Mouse (Mus musculus) midbrain, embryonic 16.5 days (tissue): ENCODE data around the gene Stau1. TPM values are rescaled to one million over a fixed set of nuclear protein-coding genes. Genes with fewer than 3 reads are reported as not detected.

ENCODE experiments used
- ATAC-seq: fragments of 200-750 bp; cut with Nextera tagmentation; 2 replicates; pipeline ENCODE4 v1.8.0; 2017; ENCODE audit warnings: moderate TSS enrichment
- H3K27ac ChIP-seq: fragments of 300-500 bp; sonication (generic); 2 replicates; pipeline ENCODE4 v1.5.1; 2014; ENCODE audit warnings: mild to moderate bottlenecking, low read length, mixed read lengths
- H3K27me3 ChIP-seq: fragments of 300-500 bp; sonication (generic); 2 replicates; pipeline ENCODE4 v1.6.1; 2014; ENCODE audit warnings: low read depth, low read length, mixed read lengths; ENCODE audit not compliant: control insufficient read depth, insufficient read depth
- H3K36me3 ChIP-seq: fragments of 300-500 bp; sonication (generic); 2 replicates; pipeline ENCODE4 v1.6.1; 2014; ENCODE audit warnings: mild to moderate bottlenecking, low read length, moderate library complexity, mixed read lengths; ENCODE audit not compliant: control insufficient read depth, insufficient read depth
- H3K4me1 ChIP-seq: fragments of 300-500 bp; sonication (generic); 2 replicates; pipeline ENCODE4 v1.6.1; 2014; ENCODE audit warnings: mild to moderate bottlenecking, low read length, mixed read lengths; ENCODE audit not compliant: control insufficient read depth, insufficient read depth
- H3K4me2 ChIP-seq: fragments of 300-500 bp; sonication (generic); 2 replicates; pipeline ENCODE4 v1.6.1; 2014; ENCODE audit warnings: mild to moderate bottlenecking, low read length, mixed read lengths
- H3K4me3 ChIP-seq: fragments of 300-500 bp; sonication (generic); 2 replicates; pipeline ENCODE4 v1.5.1; 2014; ENCODE audit warnings: low read depth, mild to moderate bottlenecking, low read length, moderate library complexity, mixed read lengths
- H3K9ac ChIP-seq: fragments of 300-500 bp; sonication (generic); 2 replicates; pipeline ENCODE4 v1.6.1; 2014; ENCODE audit warnings: low read depth, low read length, mixed read lengths
- H3K9me3 ChIP-seq: fragments of 300-500 bp; sonication (generic); replicated peaks from 2 replicates; pipeline ENCODE4 v1.6.1; 2014; ENCODE audit warnings: mild to moderate bottlenecking, low read length, mixed read lengths; ENCODE audit not compliant: control insufficient read depth, poor library complexity, severe bottlenecking
- WGBS: fragments of 180-500 bp; shearing (Covaris S2); extraction: QIAGEN DNeasy Blood & Tissue Kit; methylation state at CpG from one replicate; pipeline ENCODE4 v1.1.7; 2014; 5-methylcytosine and 5-hydroxymethylcytosine counted together
- polyA plus RNA-seq: library from polyadenylated mRNA; unstranded; fragments of >200 nt; fragmentation: Nextera tagmentation; extraction: Ambion mirVana; gene quantifications from 2 replicates; pipeline ENCODE4 v1.2.1, GENCODE M21; 2015

Gene Stau1
- polyA plus RNA-seq, 1 experiment from 2014 or later, result 122 TPM

DNA sequence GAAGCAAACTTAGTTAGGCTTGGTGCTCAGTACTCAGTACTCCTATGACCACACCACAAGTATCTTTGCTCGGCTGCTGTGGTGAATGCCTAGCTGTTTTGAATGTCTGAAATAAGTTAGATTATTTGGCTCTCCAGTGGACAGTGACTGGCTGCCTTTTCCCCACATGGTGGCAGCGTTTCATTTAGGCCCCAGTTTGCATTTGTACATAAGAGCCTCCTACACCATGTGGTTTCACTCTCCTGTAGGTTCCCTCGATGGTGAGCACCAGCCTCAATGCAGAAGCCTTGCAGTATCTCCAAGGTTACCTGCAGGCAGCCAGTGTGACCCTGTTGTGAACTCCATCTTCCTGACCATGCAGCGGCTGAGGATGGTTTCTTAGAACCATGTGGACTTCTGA, 50.6 kb downstream of the Stau1 start:
- Histone ChIP-seq H3K9ac (no peak overlapping the region), H3K4me3 (no peak overlapping the region), H3K4me1 (no peaks in the 10 kb centered on the region), H3K4me2 (no peak overlapping the region), H3K27me3 (no peaks in the 10 kb centered on the region), H3K36me3 (peaks cover 36% of the 10 kb centered on the region), H3K9me3 (no peaks in the 10 kb centered on the region), H3K27ac (no peak overlapping the region)
- WGBS, result 61% methylated on average over 4 of the region's 4 CpGs
- no peak for ATAC-seq

DNA sequence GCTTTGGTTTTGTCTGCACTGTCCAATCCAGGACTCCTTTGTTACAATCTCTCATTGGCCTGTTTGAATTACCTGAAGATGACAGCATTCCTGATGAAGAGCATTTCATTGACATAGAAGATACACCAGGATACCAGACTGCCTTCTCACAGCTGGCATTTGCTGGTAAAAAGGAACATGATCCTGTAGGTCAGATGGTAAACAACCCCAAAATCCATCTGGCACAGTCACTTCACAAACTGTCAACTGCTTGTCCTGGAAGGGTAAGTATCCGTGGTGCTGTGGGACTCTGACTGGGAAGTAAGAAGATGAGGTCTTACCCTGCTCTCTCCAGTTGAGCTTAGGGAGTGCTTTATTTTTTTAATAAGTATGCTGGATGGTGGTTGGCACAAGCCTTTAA, 51.8 kb downstream of the Stau1 start:
- Histone ChIP-seq H3K4me1 (no peaks in the 10 kb centered on the region), H3K4me2 (no peak overlapping the region), H3K9me3 (no peaks in the 10 kb centered on the region), H3K9ac (no peak overlapping the region), H3K36me3 (peaks cover 26% of the 10 kb centered on the region), H3K27ac (no peak overlapping the region), H3K4me3 (no peak overlapping the region), H3K27me3 (no peaks in the 10 kb centered on the region)
- no peak for ATAC-seq
- 91% methylated on average over 1 of the region's 1 CpGs for WGBS

DNA sequence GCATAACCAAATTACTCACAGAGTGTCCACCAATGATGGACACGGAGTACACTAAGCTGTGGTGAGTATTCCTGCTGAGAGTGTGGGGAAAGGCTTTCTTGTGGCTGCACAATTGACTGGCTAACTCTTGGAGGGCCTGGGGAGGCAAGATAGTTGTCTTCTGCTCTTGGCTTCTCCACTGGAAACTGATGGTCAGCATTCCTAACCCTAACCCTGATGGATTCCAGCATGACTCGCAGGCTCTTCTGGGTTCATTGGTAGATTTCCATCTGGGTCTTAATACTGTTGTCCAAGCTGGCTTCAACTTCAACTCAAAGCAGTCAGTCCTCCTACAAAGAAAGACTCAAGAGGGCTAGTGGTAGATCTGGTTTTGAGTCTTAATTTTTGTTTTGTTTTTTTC, 53.0 kb downstream of the Stau1 start:
- H3K9me3 ChIP-seq, result no peaks in the 10 kb centered on the region
- peaks cover 17% of the 10 kb centered on the region for H3K36me3 ChIP-seq
- no peak overlapping the region for H3K4me3 ChIP-seq
- no peak overlapping the region for H3K4me2 ChIP-seq
- H3K4me1 ChIP-seq, result no peaks in the 10 kb centered on the region
- H3K27ac ChIP-seq, result no peak overlapping the region
- WGBS, result 94% methylated on average over 2 of the region's 2 CpGs
- no peak overlapping the region for H3K9ac ChIP-seq
- H3K27me3 ChIP-seq, result no peaks in the 10 kb centered on the region
- ATAC-seq, result no peak

DNA sequence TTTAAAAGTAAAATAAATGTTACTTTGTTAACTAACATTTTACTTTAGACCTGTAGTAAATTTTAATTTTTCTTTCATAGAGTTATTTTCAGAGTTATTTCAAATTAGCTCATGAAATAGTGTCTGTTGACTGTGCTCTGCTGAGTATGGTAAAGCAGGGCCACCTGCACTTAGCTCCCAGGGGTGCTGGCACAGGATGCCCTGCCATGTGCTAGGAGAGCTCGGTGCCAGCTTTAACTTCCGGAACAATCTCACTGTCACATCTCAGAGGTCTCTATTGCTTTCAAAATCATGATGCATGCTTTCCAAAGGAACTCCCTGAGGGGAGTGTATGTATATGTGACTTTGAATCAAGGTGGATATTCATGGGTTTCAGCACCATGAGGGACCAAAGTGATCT, 59.9 kb downstream of the Stau1 start:
- Histone ChIP-seq H3K9ac (no peak overlapping the region), H3K4me1 (no peaks in the 10 kb centered on the region), H3K4me2 (no peak overlapping the region), H3K27ac (no peak overlapping the region), H3K4me3 (no peak overlapping the region), H3K27me3 (no peaks in the 10 kb centered on the region), H3K36me3 (peaks cover 20% of the 10 kb centered on the region), H3K9me3 (no peaks in the 10 kb centered on the region)
- WGBS, result 93% methylated on average over 2 of the region's 2 CpGs
- no peak for ATAC-seq

DNA sequence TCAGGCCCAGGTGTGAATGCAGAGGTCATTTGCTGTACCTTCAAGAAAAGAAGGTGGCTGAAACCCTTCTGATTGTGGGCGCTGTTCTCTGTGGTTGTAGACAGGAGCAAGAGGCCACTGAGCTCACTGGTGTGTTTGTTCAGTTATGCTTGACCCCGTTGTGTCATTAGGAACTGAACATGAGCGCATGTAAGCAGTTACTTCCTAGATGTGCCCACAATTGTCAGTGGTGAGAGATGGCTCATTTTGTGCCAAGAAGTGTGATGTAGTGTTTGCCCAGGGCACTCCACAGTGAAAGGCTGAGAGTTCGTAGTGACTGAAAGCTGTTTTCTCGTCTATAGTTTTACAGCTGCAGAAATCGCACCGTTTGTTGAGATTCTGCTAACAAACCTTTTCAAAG, 60.5 kb downstream of the Stau1 start:
- H3K9ac ChIP-seq, result no peak overlapping the region
- 93% methylated on average over 7 of the region's 7 CpGs for WGBS
- H3K36me3 ChIP-seq, result peaks cover 25% of the 10 kb centered on the region

DNA sequence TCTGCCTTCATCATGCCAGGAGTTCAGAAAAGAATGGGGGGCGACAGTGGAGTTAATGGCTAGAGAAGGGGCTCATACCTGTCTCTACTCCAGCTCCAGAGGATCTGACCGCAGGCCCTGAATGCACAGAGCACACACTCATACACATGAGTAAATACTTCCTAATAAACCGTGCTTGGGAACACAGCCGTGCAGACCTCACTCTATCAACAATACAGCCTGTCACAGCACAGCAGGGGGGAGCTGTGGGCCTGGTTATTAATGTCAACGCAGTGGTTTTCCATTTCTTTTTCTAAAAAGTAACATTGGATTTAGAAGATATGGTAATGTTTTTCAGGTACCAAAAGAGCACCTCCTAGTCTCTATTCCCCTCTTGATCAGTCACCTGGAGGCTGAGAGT, 61.7 kb downstream of the Stau1 start:
- peaks cover 31% of the 10 kb centered on the region for H3K36me3 ChIP-seq
- H3K4me3 ChIP-seq, result no peak overlapping the region
- H3K9me3 ChIP-seq, result no peaks in the 10 kb centered on the region
- no peaks in the 10 kb centered on the region for H3K4me1 ChIP-seq
- no peak for ATAC-seq
- no peak overlapping the region for H3K4me2 ChIP-seq
- WGBS, result 65% methylated on average over 5 of the region's 5 CpGs
- no peak overlapping the region for H3K27ac ChIP-seq
- no peak overlapping the region for H3K9ac ChIP-seq
- no peaks in the 10 kb centered on the region for H3K27me3 ChIP-seq

More for the DNA sequence above, 60.5 kb downstream of the Stau1 start:
- H3K4me3 ChIP-seq, result no peak overlapping the region
- no peaks in the 10 kb centered on the region for H3K27me3 ChIP-seq
- ATAC-seq, result no peak
- no peaks in the 10 kb centered on the region for H3K4me1 ChIP-seq
- H3K4me2 ChIP-seq, result no peak overlapping the region
- H3K9me3 ChIP-seq, result no peaks in the 10 kb centered on the region
- no peak overlapping the region for H3K27ac ChIP-seq

DNA sequence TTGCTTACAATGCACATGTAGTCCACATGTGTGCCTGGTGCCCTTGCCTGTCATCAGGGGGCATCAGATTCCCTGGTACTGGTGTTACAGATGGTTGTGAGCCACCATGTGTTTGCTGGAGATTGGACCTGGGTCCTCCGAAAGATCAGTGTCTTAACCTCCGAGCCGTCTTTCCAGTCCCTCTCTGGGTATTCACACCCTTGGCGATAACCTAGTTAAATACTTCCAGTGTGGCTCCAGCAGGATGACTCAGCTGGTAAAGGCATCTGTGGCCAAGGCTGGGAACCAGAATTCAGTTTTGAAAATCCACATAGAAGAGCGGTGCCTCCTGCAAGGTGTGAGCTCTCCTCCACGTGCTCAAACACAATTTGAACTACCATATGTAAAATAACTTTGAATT, 62.2 kb downstream of the Stau1 start:
- no peak overlapping the region for H3K27ac ChIP-seq
- no peak overlapping the region for H3K9ac ChIP-seq
- peaks cover 34% of the 10 kb centered on the region for H3K36me3 ChIP-seq
- H3K9me3 ChIP-seq, result no peaks in the 10 kb centered on the region
- no peak overlapping the region for H3K4me3 ChIP-seq
- H3K4me1 ChIP-seq, result no peaks in the 10 kb centered on the region
- 96% methylated on average over 6 of the region's 6 CpGs for WGBS
- H3K4me2 ChIP-seq, result no peak overlapping the region
- ATAC-seq, result no peak
- no peaks in the 10 kb centered on the region for H3K27me3 ChIP-seq

DNA sequence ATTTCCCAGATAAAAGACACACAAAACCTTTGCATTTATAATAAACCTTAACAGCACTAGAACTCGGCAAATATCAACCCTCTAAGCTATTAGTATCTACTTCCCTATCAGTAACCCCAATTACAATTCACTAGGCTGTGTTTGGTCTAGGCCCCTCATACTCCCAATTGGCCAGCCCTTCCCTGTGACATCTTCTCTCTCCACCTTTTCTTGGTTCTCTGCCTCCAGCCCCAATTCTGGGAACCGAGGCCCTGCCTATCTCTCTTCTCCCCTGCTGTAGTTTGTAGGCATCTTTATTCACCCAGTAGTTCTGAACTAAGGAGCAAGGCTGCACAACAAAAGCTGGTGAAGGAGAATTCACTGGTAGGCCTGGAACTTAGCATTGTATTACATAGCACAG, 72.1 kb downstream of the Stau1 start:
- Histone ChIP-seq H3K4me1 (no peaks in the 10 kb centered on the region), H3K9me3 (no peaks in the 10 kb centered on the region), H3K4me2 (no peak overlapping the region), H3K4me3 (no peak overlapping the region), H3K9ac (no peak overlapping the region), H3K36me3 (peaks cover 25% of the 10 kb centered on the region), H3K27me3 (no peaks in the 10 kb centered on the region), H3K27ac (no peak overlapping the region)
- 85% methylated on average over 2 of the region's 2 CpGs for WGBS
- ATAC-seq, result no peak

DNA sequence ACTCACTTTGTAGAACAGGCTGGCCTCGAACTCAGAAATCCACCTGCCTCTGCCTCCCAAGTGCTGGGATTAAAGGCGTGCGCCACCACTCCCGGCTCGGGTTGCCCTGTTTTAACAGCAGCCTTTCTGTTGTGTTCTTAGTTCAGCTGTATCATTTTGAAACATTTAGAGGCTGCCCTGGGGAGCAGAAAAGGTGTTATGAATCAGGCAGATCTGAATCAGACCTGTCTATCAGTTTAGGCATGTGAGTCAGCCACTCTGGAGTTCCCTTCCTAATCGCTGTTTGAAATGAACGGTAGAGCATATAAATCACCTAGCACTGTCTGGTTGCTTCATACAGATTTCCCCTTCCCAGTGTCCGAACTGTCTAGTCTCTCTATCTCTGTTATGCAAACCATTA, 85.6 kb downstream of the Stau1 start:
- H3K4me3 ChIP-seq, result no peak overlapping the region

DNA sequence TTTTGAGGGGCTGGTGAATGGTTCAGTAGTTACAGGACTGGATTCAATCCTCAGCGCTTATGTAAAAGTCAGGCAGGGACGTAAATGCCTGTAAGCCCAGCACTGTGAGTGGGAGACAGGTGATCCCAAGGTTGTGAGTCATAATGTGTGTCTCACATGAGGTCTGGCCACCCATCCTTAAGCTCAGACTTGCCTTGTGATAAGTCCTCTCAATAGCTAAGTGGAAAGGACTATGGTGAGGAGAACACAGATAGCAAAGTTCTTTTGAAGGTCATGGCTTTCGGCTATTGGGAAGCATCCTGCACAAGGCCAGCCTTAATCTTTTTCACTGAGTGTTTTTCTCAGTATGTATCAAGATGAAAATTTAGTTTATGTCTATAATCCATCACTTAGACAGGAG, 86.4 kb downstream of the Stau1 start:
- no peak overlapping the region for H3K27ac ChIP-seq
- H3K27me3 ChIP-seq, result no peaks in the 10 kb centered on the region
- H3K4me3 ChIP-seq, result no peak overlapping the region
- no peaks in the 10 kb centered on the region for H3K36me3 ChIP-seq
- H3K4me2 ChIP-seq, result no peak overlapping the region
- WGBS, result 98% methylated on average over 3 of the region's 3 CpGs
- no peaks in the 10 kb centered on the region for H3K9me3 ChIP-seq
- H3K9ac ChIP-seq, result no peak overlapping the region
- no peak for ATAC-seq
- peaks cover 12% of the 10 kb centered on the region for H3K4me1 ChIP-seq

More for the DNA sequence above, 85.6 kb downstream of the Stau1 start:
- peaks cover 10% of the 10 kb centered on the region for H3K4me1 ChIP-seq
- H3K9me3 ChIP-seq, result no peaks in the 10 kb centered on the region
- H3K4me2 ChIP-seq, result no peak overlapping the region
- ATAC-seq, result no peak
- H3K27me3 ChIP-seq, result no peaks in the 10 kb centered on the region
- no peaks in the 10 kb centered on the region for H3K36me3 ChIP-seq
- 95% methylated on average over 8 of the region's 8 CpGs for WGBS
- no peak overlapping the region for H3K27ac ChIP-seq
- H3K9ac ChIP-seq, result no peak overlapping the region
